Mouse (Mus musculus): Measurements from ENCODE around the gene Pphln1. TPM values are rescaled to one million over a fixed set of nuclear protein-coding genes. Genes with fewer than 3 reads are reported as not detected.
A peak's percentile ranks its signal among the peaks of the same experiment; 100 is the strongest.
"Not testable (repeated sequence)": the region's sequence is repeated elsewhere in the genome, so short reads cannot be mapped to it uniquely, and the experiment has no call there.

Gene Pphln1
- total RNA-seq (2021): 10 to 100 TPM; 38.7 to 41.7 TPM
- long read RNA-seq, experiment 1, transcript Pphln1-203 (8 exons, 1,154 nt): major isoform, 17 of 35 reads
- long read RNA-seq, experiment 1, partial matches to known transcripts: 5 of 35 reads
- long read RNA-seq, experiment 1, other reads (novel, unspliced or antisense): 10 of 35 reads
- long read RNA-seq, experiment 2, partial matches to known transcripts: 1 of 16 reads
- long read RNA-seq, experiment 2, other reads (novel, unspliced or antisense): 9 of 16 reads

GRCm38 (mm10) chr15:93397826-93398698 lies at the start of gene Pphln1, which contains the start of gene Zcrb1:
TSS of gene Pphln1 (plus strand) at chr15:93398350.
TSS of gene Zcrb1 (minus strand) at chr15:93398334.
- intact Hi-C loops (cut with DNase I): loop anchor here (2.0 to 10.0 kb wide), 3 partner anchors 61 to 177 kb away; partner anchors contain the start of genes Gxylt1 and Yaf2
- peak; percentile 86 for DNase-seq (ENCODE audit: extremely low spot score in 1 of 2, low spot score in 2 of 2)
- peak within 1 kb of the TSS; percentile 82 for H3K27ac ChIP-seq
- peak within 1 kb of the TSS; percentile 91 for H3K4me3 ChIP-seq
- no peak; the same call in 1 of the 2 replicates for TF ChIP-seq CTCF (IDR thresholded peaks at IDR 0.05)

GRCm38 (mm10) chr15:93358346-93359095 lies 39.6 kb upstream of the Pphln1 start:
- H3K27ac ChIP-seq: no peak overlapping the region
- intact Hi-C loops (cut with DNase I): no loop called here
- no peak overlapping the region for H3K4me3 ChIP-seq
- DNase-seq (ENCODE audit: extremely low spot score in 1 of 2, low spot score in 2 of 2): no peak
- no peak for TF ChIP-seq CTCF (IDR thresholded peaks at IDR 0.05)

GRCm38 (mm10) chr15:93365561-93365960 lies 32.6 kb upstream of the Pphln1 start:
- intact Hi-C loops (cut with DNase I): no loop called here
- no peak for TF ChIP-seq CTCF (IDR thresholded peaks at IDR 0.05)
- DNase-seq (ENCODE audit: extremely low spot score in 1 of 2, low spot score in 2 of 2): no peak
- Histone ChIP-seq H3K4me3 (no peak overlapping the region), H3K27ac (no peak overlapping the region)

GRCm38 (mm10) chr15:93368558-93368957 lies 29.6 kb upstream of the Pphln1 start:
- TF ChIP-seq CTCF (IDR thresholded peaks at IDR 0.05): no peak
- DNase-seq (ENCODE audit: extremely low spot score in 1 of 2, low spot score in 2 of 2): no peak
- intact Hi-C loops (cut with DNase I): no loop called here

GRCm38 (mm10) chr15:93371838-93372237 lies 26.3 kb upstream of the Pphln1 start:
- intact Hi-C loops (cut with DNase I): no loop called here
- Histone ChIP-seq H3K27ac (no peak overlapping the region), H3K4me3 (no peak overlapping the region)
- peak; percentile 44 for TF ChIP-seq CTCF (IDR thresholded peaks at IDR 0.05)
- no peak for DNase-seq (ENCODE audit: extremely low spot score in 1 of 2, low spot score in 2 of 2)

More at GRCm38 (mm10) chr15:93368558-93368957, 29.6 kb upstream of the Pphln1 start:
- Histone ChIP-seq H3K4me3 (no peak overlapping the region), H3K27ac (no peak overlapping the region)

- H3K27ac ChIP-seq; DNase-seq (ENCODE audit: extremely low spot score in 1 of 2, low spot score in 2 of 2); H3K4me3 ChIP-seq; intact Hi-C loops (cut with DNase I): not testable (repeated sequence)
These were observed 25.5 kb upstream of the Pphln1 start for GRCm38 (mm10) chr15:93372525-93373119.

GRCm38 (mm10) chr15:93375696-93376095 lies 22.5 kb upstream of the Pphln1 start:
- Histone ChIP-seq H3K27ac (no peak overlapping the region), H3K4me3 (no peak overlapping the region)
- DNase-seq (ENCODE audit: extremely low spot score in 1 of 2, low spot score in 2 of 2): no peak
- no peak for TF ChIP-seq CTCF (IDR thresholded peaks at IDR 0.05)
- intact Hi-C loops (cut with DNase I): no loop called here

- no peak; the same call in 1 of the 2 replicates for TF ChIP-seq CTCF (IDR thresholded peaks at IDR 0.05)
- H3K4me3 ChIP-seq: no peak overlapping the region
- intact Hi-C loops (cut with DNase I): no loop called here
- no peak overlapping the region for H3K27ac ChIP-seq
- no peak for DNase-seq (ENCODE audit: extremely low spot score in 1 of 2, low spot score in 2 of 2)
These were observed 19.0 kb upstream of the Pphln1 start for GRCm38 (mm10) chr15:93379177-93379576.

GRCm38 (mm10) chr15:93381337-93381736 lies 16.8 kb upstream of the Pphln1 start:
- DNase-seq (ENCODE audit: extremely low spot score in 1 of 2, low spot score in 2 of 2): no peak
- H3K4me3 ChIP-seq: no peak overlapping the region
- TF ChIP-seq CTCF (IDR thresholded peaks at IDR 0.05): no peak
- H3K27ac ChIP-seq: no peak overlapping the region
- intact Hi-C loops (cut with DNase I): no loop called here

- peak overlapping the region; percentile 91 for H3K4me3 ChIP-seq
- peak overlapping the region; percentile 82; the same call in 1 of the 2 replicates for H3K27ac ChIP-seq
- intact Hi-C loops (cut with DNase I): loop anchor here (2.0 to 10.0 kb wide), 2 partner anchors 122 to 178 kb away; partner anchors contain the start of gene Gxylt1
- no peak for DNase-seq (ENCODE audit: extremely low spot score in 1 of 2, low spot score in 2 of 2)
- no peak for TF ChIP-seq CTCF (IDR thresholded peaks at IDR 0.05)
These were observed 881 bp upstream of the Pphln1 start for GRCm38 (mm10) chr15:93397269-93397668.
